Mouse (Mus musculus) liver, embryonic 16.5 days (tissue): ENCODE data around the gene Mgst2. TPM values are rescaled to one million over a fixed set of nuclear protein-coding genes. Genes with fewer than 3 reads are reported as not detected.

Source experiments
- ATAC-seq: fragments of 200-750 bp; cut with Nextera tagmentation; 2 replicates; pipeline ENCODE4 v1.8.0; 2017; ENCODE audit warnings: low read depth, mild to moderate bottlenecking, moderate number of reproducible peaks, moderate library complexity
- H3K27ac ChIP-seq: fragments of 300-500 bp; sonication (generic); 2 replicates; pipeline ENCODE4 v1.5.1; 2014; ENCODE audit warnings: mild to moderate bottlenecking, low read length
- H3K27me3 ChIP-seq: fragments of 300-500 bp; sonication (generic); 2 replicates; pipeline ENCODE4 v1.6.1; 2014; ENCODE audit warnings: low read depth, low read length, mixed read lengths; ENCODE audit not compliant: control insufficient read depth, insufficient read depth
- H3K36me3 ChIP-seq: fragments of 300-500 bp; sonication (generic); 2 replicates; pipeline ENCODE4 v1.6.1; 2014; ENCODE audit warnings: mild to moderate bottlenecking; ENCODE audit not compliant: control insufficient read depth, insufficient read depth
- H3K4me1 ChIP-seq: fragments of 300-500 bp; sonication (generic); 2 replicates; pipeline ENCODE4 v1.6.1; 2014; ENCODE audit warnings: low read depth, low read length, mixed read lengths; ENCODE audit not compliant: control insufficient read depth
- H3K4me2 ChIP-seq: fragments of 300-500 bp; sonication (generic); 2 replicates; pipeline ENCODE4 v1.6.1; 2014; ENCODE audit warnings: low read depth, low read length, mixed read lengths
- H3K4me3 ChIP-seq: fragments of 300-500 bp; sonication (generic); 2 replicates; pipeline ENCODE4 v1.5.1; 2014; ENCODE audit warnings: low read depth, mild to moderate bottlenecking, low read length
- H3K9ac ChIP-seq: fragments of 300-500 bp; sonication (generic); 2 replicates; pipeline ENCODE4 v1.6.1; 2014; ENCODE audit warnings: low read depth, low read length
- H3K9me3 ChIP-seq: fragments of 300-500 bp; sonication (generic); replicated peaks from 2 replicates; pipeline ENCODE4 v1.6.1; 2016; ENCODE audit warnings: low read length; ENCODE audit not compliant: control insufficient read depth
- WGBS: fragments of 180-500 bp; shearing (Covaris S2); extraction: QIAGEN DNeasy Blood & Tissue Kit; methylation state at CpG from one replicate; pipeline ENCODE4 v1.1.7; 2014; ENCODE audit not compliant: insufficient replicate concordance; 5-methylcytosine and 5-hydroxymethylcytosine counted together
- polyA plus RNA-seq: library from polyadenylated mRNA; unstranded; fragments of >200 nt; fragmentation: Nextera tagmentation; extraction: Ambion mirVana; gene quantifications from 2 replicates; pipeline ENCODE4 v1.2.1, GENCODE M21; 2015

Mgst2 gene
- polyA plus RNA-seq, 1 experiment from 2014 or later, result 28.4 TPM

DNA sequence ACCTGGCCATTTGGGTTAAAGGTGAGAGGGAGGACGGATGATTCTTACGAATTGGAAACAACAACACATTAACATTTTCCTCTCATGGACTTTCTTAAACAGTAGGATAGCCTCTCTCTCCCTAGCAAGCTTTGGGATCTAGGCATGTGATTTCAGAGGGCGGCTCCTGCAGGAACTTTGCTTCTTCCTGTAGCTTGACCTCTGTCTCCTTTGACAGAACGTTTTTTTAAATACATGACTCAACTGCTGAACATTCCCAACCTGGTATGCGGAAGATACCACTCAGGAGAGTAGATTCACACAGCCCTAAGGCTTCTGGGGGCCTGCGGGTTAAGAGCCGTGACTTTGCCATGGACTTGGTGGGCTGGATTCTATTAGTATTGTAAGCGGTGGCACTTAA lies 10.7 kb upstream of the Mgst2 start:
- no peaks in the 10 kb centered on the region for H3K9me3 ChIP-seq
- WGBS, result 69% methylated on average over 8 of the region's 8 CpGs
- ATAC-seq, result no peak

DNA sequence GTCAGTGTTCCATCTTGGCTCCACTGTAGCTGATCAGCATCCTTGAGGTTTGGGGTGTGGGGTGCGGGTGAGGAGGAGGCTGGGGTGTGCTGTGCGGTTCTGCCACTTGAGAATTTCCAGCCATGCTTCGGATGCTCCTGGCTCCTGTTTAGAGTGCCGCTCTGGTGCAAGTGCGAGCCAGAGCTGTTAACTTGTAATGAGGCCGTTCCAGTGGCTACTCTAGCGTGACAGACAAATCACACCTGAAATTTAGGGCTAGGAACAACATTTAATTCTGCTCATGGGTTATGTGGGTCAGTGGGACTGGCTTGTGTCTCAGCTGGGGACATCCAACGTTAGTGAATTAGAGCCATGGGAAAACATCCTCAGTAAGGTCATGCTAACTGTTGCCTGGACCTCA lies 10.2 kb upstream of the Mgst2 start:
- Histone ChIP-seq H3K27me3 (0 out of 2 replicates have a peak, but pooled peaks cover 3% of the 10 kb centered on the region), H3K9ac (no peak overlapping the region), H3K4me2 (no peak overlapping the region), H3K36me3 (no peaks in the 10 kb centered on the region), H3K4me1 (peaks cover 9% of the 10 kb centered on the region), H3K27ac (no peak overlapping the region), H3K4me3 (no peak overlapping the region), H3K9me3 (no peaks in the 10 kb centered on the region)
- 69% methylated on average over 8 of the region's 8 CpGs for WGBS
- no peak for ATAC-seq

More for the DNA sequence above, 10.7 kb upstream of the Mgst2 start:
- H3K27ac ChIP-seq, result no peak overlapping the region
- peaks cover 9% of the 10 kb centered on the region for H3K4me1 ChIP-seq
- no peak overlapping the region for H3K4me3 ChIP-seq
- no peak overlapping the region for H3K4me2 ChIP-seq
- H3K9ac ChIP-seq, result no peak overlapping the region
- H3K36me3 ChIP-seq, result no peaks in the 10 kb centered on the region
- H3K27me3 ChIP-seq, result 0 out of 2 replicates have a peak, but pooled peaks cover 3% of the 10 kb centered on the region

DNA sequence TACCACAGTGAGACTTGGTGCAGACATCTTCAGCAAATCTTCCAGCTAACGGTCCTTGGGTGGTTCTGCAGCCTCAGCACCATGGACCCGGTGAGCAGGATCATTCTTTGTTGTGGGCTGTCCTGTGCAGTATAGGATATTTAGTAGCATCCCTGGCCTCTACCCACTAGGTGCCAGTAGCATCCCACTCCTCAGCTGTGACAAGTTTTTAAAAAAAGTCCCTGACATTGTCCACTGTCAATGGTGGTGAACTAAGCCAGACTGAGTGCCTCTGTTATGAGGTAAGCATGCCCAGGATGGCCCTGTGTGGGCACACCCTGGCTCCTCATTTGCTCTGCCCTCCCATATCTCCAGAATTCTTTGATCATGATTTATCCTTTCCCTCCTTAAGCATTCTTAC lies 9.0 kb upstream of the Mgst2 start:
- no peaks in the 10 kb centered on the region for H3K36me3 ChIP-seq
- peaks cover 9% of the 10 kb centered on the region for H3K4me1 ChIP-seq
- H3K9ac ChIP-seq, result no peak overlapping the region
- H3K4me3 ChIP-seq, result no peak overlapping the region
- no peak overlapping the region for H3K4me2 ChIP-seq
- no peak overlapping the region for H3K27ac ChIP-seq
- no peaks in the 10 kb centered on the region for H3K9me3 ChIP-seq
- 0 out of 2 replicates have a peak, but pooled peaks cover 3% of the 10 kb centered on the region for H3K27me3 ChIP-seq
- ATAC-seq, result no peak
- 63% methylated on average over 2 of the region's 2 CpGs for WGBS

DNA sequence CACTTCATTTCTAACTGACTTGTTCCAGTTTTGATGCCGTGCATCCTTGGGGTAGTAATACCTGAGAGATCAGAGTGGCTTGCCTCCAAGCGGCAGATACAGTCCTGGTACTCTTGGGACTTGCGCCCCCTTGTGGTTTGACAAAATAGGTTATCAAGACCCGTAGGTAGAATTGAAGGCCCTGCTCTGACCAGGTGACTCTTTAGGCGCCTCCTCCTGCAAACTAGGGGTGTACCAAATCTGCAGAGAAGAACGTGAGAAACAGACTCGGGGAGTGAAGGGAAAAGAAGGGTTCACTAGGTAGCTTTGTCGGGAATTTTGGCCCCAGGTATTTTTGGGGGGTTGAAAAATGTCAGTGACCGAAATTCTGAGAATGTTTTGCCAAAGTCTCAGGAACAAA lies 7.9 kb upstream of the Mgst2 start:
- H3K9ac ChIP-seq, result peak overlapping the region; percentile 33; the same call in 1 of the 2 replicates
- H3K36me3 ChIP-seq, result no peaks in the 10 kb centered on the region

DNA sequence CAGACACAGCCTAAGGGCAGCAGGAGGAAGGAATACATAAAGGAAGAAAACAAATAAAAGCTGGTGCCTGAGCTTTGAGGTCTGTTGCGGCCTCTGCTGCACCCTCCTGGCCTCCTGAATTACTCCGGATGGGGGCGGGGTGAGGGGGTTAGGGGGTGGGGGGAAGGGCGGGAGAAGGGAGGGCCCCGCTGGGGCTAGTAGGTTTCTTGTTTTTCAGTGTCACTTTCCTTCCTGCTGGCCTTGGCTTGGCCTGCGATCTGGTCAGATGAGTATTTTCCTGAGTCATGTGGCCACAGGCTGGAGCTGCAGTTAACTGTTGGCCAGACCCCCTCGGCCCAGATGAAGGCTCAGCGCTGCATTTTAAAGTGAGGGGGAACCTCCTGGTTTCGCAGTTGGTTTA lies 7.5 kb upstream of the Mgst2 start:
- 2% methylated on average over 9 of the region's 9 CpGs for WGBS

More for the DNA sequence above, 7.9 kb upstream of the Mgst2 start:
- Histone ChIP-seq H3K27ac (peak overlapping the region; percentile 55), H3K9me3 (no peaks in the 10 kb centered on the region), H3K27me3 (0 out of 2 replicates have a peak, but pooled peaks cover 3% of the 10 kb centered on the region), H3K4me2 (peak overlapping the region; percentile 68), H3K4me3 (peak overlapping the region; percentile 34), H3K4me1 (peaks cover 9% of the 10 kb centered on the region)
- peak; percentile 76 for ATAC-seq
- WGBS, result 2% methylated on average over 9 of the region's 9 CpGs

DNA sequence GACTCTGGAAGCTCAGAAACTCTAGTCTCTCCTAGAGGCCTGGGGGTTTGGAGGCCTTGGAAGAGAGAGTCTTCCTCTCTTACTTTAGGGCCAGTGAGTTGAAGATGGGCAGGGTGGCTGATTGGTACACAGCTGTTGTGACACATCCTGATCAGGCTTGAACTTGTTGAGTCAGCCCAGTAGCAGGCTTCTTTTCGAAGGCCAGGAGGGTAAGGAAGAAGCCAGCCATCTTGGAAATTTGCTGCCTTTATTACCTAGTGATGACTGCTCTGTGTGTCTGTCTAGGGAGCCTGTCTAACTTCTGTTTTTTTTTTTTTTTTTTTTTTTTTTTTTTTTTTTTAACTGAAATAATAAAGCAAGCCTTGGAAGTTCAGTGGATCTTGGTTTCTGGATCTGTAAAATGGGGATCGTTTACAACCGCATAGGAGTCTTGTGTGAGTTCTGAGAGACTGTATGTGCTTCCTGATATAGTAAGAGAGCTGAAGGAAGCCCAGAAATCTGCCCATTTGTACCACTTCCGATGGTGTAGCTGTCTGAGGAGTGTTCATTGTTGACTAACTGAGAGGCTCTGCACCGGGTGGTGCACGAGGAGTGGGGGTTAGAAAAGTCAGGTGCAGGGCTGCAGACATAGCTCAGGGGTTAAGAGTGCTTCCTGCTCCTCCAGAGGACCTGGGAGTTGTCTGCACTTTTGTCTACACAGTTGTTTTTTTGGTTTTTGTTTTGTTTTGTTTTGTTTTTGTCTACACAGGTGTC lies 5.7 kb upstream of the Mgst2 start:
- H3K4me2 ChIP-seq, result no peak overlapping the region
- H3K4me1 ChIP-seq, result peaks cover 9% of the 10 kb centered on the region
- no peak overlapping the region for H3K4me3 ChIP-seq
- H3K27me3 ChIP-seq, result 0 out of 2 replicates have a peak, but pooled peaks cover 3% of the 10 kb centered on the region
- H3K27ac ChIP-seq, result no peak overlapping the region
- ATAC-seq, result no peak
- no peak overlapping the region for H3K9ac ChIP-seq
- H3K9me3 ChIP-seq, result no peaks in the 10 kb centered on the region
- WGBS, result 34% methylated on average over 6 of the region's 6 CpGs
- no peaks in the 10 kb centered on the region for H3K36me3 ChIP-seq

More for the DNA sequence above, 7.5 kb upstream of the Mgst2 start:
- H3K4me2 ChIP-seq, result peak overlapping the region; percentile 68
- no peaks in the 10 kb centered on the region for H3K36me3 ChIP-seq
- H3K4me3 ChIP-seq, result peak overlapping the region; percentile 34
- peak overlapping the region; percentile 55 for H3K27ac ChIP-seq
- peak; percentile 68 for ATAC-seq
- H3K27me3 ChIP-seq, result 0 out of 2 replicates have a peak, but pooled peaks cover 3% of the 10 kb centered on the region
- no peaks in the 10 kb centered on the region for H3K9me3 ChIP-seq
- peaks cover 9% of the 10 kb centered on the region for H3K4me1 ChIP-seq
- peak overlapping the region; percentile 33; the same call in 1 of the 2 replicates for H3K9ac ChIP-seq

DNA sequence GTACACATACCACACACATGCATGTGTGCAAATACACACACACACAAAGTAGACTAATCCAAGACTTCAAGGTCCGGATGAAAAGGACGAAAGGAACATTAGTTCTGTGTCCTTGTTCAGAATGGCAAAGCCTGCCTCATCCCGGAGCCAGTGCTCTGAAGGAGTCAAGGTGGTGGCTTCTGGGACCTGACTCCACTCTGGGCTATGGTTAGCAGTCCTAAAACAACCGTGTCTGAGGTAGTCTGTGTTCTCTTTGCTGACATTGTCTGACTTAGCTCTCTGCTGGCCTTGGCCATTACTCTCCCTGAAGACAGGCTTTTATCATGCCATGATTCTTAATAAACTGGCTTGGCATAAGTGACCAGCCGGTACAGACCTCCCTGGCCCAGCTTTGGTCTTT lies 745 bp upstream of the Mgst2 start:
- Histone ChIP-seq H3K27me3 (no peaks in the 10 kb centered on the region), H3K4me2 (no peak overlapping the region), H3K9me3 (no peaks in the 10 kb centered on the region), H3K36me3 (no peaks in the 10 kb centered on the region), H3K9ac (no peak overlapping the region), H3K4me3 (no peak overlapping the region), H3K27ac (no peak overlapping the region), H3K4me1 (peaks cover 30% of the 10 kb centered on the region)
- no peak for ATAC-seq
- 71% methylated on average over 5 of the region's 5 CpGs for WGBS

DNA sequence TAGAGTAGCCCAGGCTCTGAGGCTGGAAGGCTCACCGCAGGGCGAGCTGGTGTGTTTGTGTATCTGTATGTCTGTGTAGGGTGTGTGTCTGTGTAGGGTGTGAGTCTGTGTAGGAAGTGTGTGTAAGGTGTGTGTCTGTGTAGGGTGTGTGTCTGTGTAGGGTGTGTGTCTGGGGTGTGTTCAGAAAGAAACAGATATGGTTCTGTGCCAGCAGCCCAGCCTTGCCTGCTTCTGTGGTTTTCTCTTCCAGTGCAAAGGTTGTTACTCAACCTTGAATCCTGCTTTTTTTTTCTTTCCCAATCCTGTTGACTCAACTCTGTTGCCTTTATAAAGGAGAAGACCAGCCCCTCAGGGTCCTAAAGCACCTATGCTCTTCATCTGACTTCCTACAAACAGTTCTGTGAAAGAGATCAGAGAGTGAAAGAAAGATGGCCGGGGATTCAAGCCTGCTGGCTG lies 689 bp downstream of the Mgst2 start:
- Histone ChIP-seq H3K36me3 (no peaks in the 10 kb centered on the region), H3K9ac (peak overlapping the region; percentile 35; the same call in 1 of the 2 replicates), H3K4me3 (peak overlapping the region; percentile 45), H3K4me2 (peak overlapping the region; percentile 25; the same call in 1 of the 2 replicates), H3K27me3 (no peaks in the 10 kb centered on the region), H3K27ac (peak overlapping the region; percentile 57), H3K4me1 (peaks cover 30% of the 10 kb centered on the region), H3K9me3 (no peaks in the 10 kb centered on the region)
- peak; percentile 61 for ATAC-seq
- 75% methylated on average over 3 of the region's 3 CpGs for WGBS

DNA sequence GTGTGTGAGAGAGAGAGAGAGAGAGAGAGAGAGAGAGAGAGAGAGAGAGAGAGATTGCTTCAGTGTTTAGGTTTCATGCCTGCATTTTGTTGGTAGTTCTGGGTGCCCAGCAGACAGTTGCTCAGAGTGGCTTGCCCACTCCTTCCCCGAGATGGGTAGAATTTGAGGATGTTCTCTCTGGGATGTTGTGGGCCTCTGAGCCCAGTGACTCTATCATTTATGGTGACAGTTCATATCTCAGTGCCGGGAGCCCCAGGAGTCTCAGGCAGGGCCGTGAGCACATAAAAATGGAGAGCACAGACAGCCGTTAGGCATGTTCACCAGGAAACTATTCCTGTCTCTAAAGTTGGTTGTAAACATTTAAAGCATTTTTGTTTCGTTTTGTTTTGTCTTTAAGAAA lies 1.2 kb downstream of the Mgst2 start:
- peak overlapping the region; percentile 45 for H3K4me3 ChIP-seq
- H3K4me1 ChIP-seq, result peaks cover 30% of the 10 kb centered on the region
- no peaks in the 10 kb centered on the region for H3K27me3 ChIP-seq
- peak overlapping the region; percentile 57 for H3K27ac ChIP-seq
- peak overlapping the region; percentile 25 for H3K4me2 ChIP-seq
- H3K9me3 ChIP-seq, result no peaks in the 10 kb centered on the region
- ATAC-seq, result no peak
- H3K36me3 ChIP-seq, result no peaks in the 10 kb centered on the region
- 16% methylated on average over 5 of the region's 5 CpGs for WGBS
- peak overlapping the region; percentile 35; the same call in 1 of the 2 replicates for H3K9ac ChIP-seq
